8 mouse cellular contexts compared by ENCODE assay signal in the genomic region with DNA sequence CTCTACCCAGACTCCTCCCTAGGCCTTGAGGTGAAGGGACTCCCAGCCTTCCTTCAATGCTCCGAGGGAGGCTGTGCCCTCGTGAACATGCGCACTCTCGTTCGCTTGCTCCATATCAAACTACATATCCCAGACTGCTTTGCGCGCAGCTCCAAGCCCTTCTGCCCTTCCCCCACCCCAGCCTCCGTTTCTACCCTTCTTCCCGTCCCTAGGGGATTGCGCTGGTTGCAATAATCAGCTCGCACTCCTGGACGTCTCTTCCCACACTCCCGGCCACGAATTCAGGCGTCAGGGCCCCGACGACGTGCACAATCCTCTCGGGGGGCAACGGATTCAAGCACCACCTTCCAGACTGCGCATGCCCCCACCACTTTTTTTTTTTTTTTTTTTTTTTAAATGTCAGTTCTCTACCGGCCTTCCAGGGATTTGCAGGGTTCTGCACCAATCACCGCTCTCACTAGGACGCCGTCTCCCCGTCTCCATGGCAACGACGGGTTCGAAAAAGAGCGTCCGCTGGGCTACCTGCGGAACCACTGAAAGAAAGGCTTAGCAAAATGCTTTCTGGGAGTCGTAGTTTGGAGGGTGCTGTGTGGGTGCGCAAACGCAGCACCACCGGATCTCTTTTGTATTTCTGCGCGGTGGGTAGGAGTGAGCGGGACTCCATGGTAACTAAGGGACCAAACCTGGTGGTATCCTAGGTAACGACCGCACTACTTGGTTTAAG. TPM values are rescaled to one million over a fixed set of nuclear protein-coding genes. Genes with fewer than 3 reads are reported as not detected.
DNase-seq lines count a peak whose midpoint lies in the region; ATAC-seq and TF ChIP-seq lines count a peak whose summit lies in the region.

TSS of gene Mzf1 (minus strand) at position 478 of the 724 bp plus-strand sequence.

- H3K9ac ChIP-seq in forebrain, postnatal 0 days: peak within 1 kb of the TSS; percentile 65
- H3K9ac ChIP-seq in lung, embryonic 15.5 days: peak within 1 kb of the TSS; percentile 64

- H3K4me3 ChIP-seq in G1E (ENCODE audit: low read depth, low read length): peak within 1 kb of the TSS; percentile 75
- H3K4me3 ChIP-seq in forebrain, postnatal 0 days (ENCODE audit: low read depth, low read length): peak within 1 kb of the TSS; percentile 70
- peak within 1 kb of the TSS; percentile 66 for H3K4me3 ChIP-seq in lung, embryonic 15.5 days

- H3K36me3 ChIP-seq in G1E (replicated peaks): no peaks in the 10 kb centered on the region
- H3K36me3 ChIP-seq in forebrain, postnatal 0 days (ENCODE audit: insufficient read depth): peaks cover 8% of the 10 kb centered on the region; the same call in 1 of the 2 replicates
- no peaks in the 10 kb centered on the region for H3K36me3 ChIP-seq in lung, embryonic 15.5 days

- WGBS in forebrain, postnatal 0 days: under 1% methylated on average over 41 of the region's 41 CpGs
- under 1% methylated on average over 41 of the region's 41 CpGs for WGBS in lung, embryonic 15.5 days

- peak within 1 kb of the TSS; percentile 59 for H3K4me2 ChIP-seq in forebrain, postnatal 0 days (ENCODE audit: low read depth)
- H3K4me2 ChIP-seq in lung, embryonic 15.5 days: peak within 1 kb of the TSS; percentile 80

- TF ChIP-seq CTCF in G1E (IDR thresholded peaks at IDR 0.05; ENCODE audit: low read depth, low read length): no peak
- no peak; the same call in 1 of the 2 replicates for TF ChIP-seq CTCF in forebrain, postnatal 0 days (IDR thresholded peaks at IDR 0.05; ENCODE audit: low read depth)

- H3K27me3 ChIP-seq in G1E (ENCODE audit: insufficient read depth, low read length): peaks cover 17% of the 10 kb centered on the region; the same call in 1 of the 2 replicates
- H3K27me3 ChIP-seq in forebrain, postnatal 0 days (ENCODE audit: insufficient read depth, low read length): no peaks in the 10 kb centered on the region
- no peaks in the 10 kb centered on the region for H3K27me3 ChIP-seq in lung, embryonic 15.5 days

- H3K9me3 ChIP-seq in G1E (replicated peaks): no peaks in the 10 kb centered on the region
- H3K9me3 ChIP-seq in forebrain, postnatal 0 days (ENCODE audit: low read length): no peaks in the 10 kb centered on the region
- no peaks in the 10 kb centered on the region for H3K9me3 ChIP-seq in lung, embryonic 15.5 days

- peak within 1 kb of the TSS; percentile 96 for H3K27ac ChIP-seq in forebrain, postnatal 0 days (ENCODE audit: low read depth, low read length)
- H3K27ac ChIP-seq in lung, embryonic 15.5 days: peak within 1 kb of the TSS; percentile 88

- peaks cover 12% of the 10 kb centered on the region for H3K4me1 ChIP-seq in G1E (ENCODE audit: insufficient read depth, low read depth, low read length)
- H3K4me1 ChIP-seq in forebrain, postnatal 0 days (ENCODE audit: insufficient read depth): 0 out of 2 replicates have a peak, but pooled peaks cover 3% of the 10 kb centered on the region
- H3K4me1 ChIP-seq in lung, embryonic 15.5 days: peaks cover 5% of the 10 kb centered on the region

- ATAC-seq in G1E (ENCODE audit: extremely low read depth, insufficient number of reproducible peaks, low FRiP score, poor library complexity, severe bottlenecking): peak; percentile 65
- ATAC-seq in forebrain, postnatal 0 days: peak; percentile 97
- ATAC-seq in lung, embryonic 15.5 days (ENCODE audit: borderline replicate concordance, extremely low read depth, low FRiP score, low TSS enrichment): peak; percentile 91

- peak; percentile 53 for DNase-seq in G1E (ENCODE audit: low spot score)
- DNase-seq in cerebellum, adult 18-20 months: peak; percentile 94 to 98
- DNase-seq in forebrain, postnatal 0 days: peak; percentile 100
- DNase-seq in heart, postnatal 4 days: peak; percentile 90
- DNase-seq in layer of hippocampus, adult 8-10 months (ENCODE audit: low spot score in 2 of 2): peak; percentile 93 to 98
- peak; percentile 94 for DNase-seq in ovary, adult 18-20 months (ENCODE audit: low spot score)
- peak; percentile 99 for DNase-seq in thymus, postnatal 0 days (ENCODE audit: low spot score)

RNA-seq across cellular contexts. Expression of gene Mzf1, which starts in this region (rescaled TPM):
- total RNA-seq in G1E (2014; fragmentation: Nextera tagmentation) (not detected in 2 replicates), G1E (2017) (0.17 and 0.22 TPM in 2 replicates)
- 0.07 and 0.11 TPM in 2 replicates for polyA plus RNA-seq in G1E (2012)
- 11.8 and 15.1 TPM in 2 replicates for total RNA-seq in forebrain, postnatal 0 days (2014; rRNA removed)
- polyA plus RNA-seq in forebrain, postnatal 0 days (2015; fragmentation: Nextera tagmentation; extraction: Ambion mirVana): 10.1 and 12.9 TPM in 2 replicates
- 1 to 10 TPM; 1.2 TPM for total RNA-seq in heart, postnatal 4 days (2021)
- total RNA-seq in layer of hippocampus, adult 8-10 months (2022): 10 to 100 TPM; 12.1 to 16.3 (median 15.0) TPM
- polyA plus RNA-seq in lung, embryonic 15.5 days (2015; fragmentation: Nextera tagmentation; extraction: Ambion mirVana): 2.9 and 3.1 TPM in 2 replicates
- 1.1 and 1.6 TPM in 2 replicates for polyA plus RNA-seq in thymus, postnatal 0 days (2015; fragmentation: Nextera tagmentation; extraction: Ambion mirVana)

Comparison
In these comparisons a context has a peak if more than half of its experiments do, and no peak if none do; other contexts are left out.
1. Peak in every context shown above with its lines: DNase-seq, ATAC-seq, H3K4me3 ChIP-seq and H3K27ac ChIP-seq.
2. Peak in DNase-seq, ATAC-seq and H3K4me3 ChIP-seq in G1E; RNA of the gene not detected or under 1 TPM.